Mouse (Mus musculus) cerebellum, adult (tissue): ENCODE measurements around the gene Gm17018.
A peak's percentile ranks its signal among the peaks of the same experiment; 100 is the strongest.

Source experiments
- ATAC-seq: cut with Nextera tagmentation; 2 replicates; pipeline ENCODE4 v1.9.2; 2017; ENCODE audit warnings: mild to moderate bottlenecking, moderate library complexity, mixed read lengths; ENCODE audit not compliant: insufficient number of reproducible peaks, low FRiP score, low TSS enrichment

Gene Gm17018

GRCm38 (mm10) chr19:45586850-45587249 lies 26.4 kb downstream of the Gm17018 start:
- no peak for ATAC-seq

- no peak for ATAC-seq
These were observed 27.3 kb downstream of the Gm17018 start for GRCm38 (mm10) chr19:45587509-45588292.

- ATAC-seq, result no peak
These were observed 29.3 kb downstream of the Gm17018 start for GRCm38 (mm10) chr19:45589761-45590160.

DNA sequence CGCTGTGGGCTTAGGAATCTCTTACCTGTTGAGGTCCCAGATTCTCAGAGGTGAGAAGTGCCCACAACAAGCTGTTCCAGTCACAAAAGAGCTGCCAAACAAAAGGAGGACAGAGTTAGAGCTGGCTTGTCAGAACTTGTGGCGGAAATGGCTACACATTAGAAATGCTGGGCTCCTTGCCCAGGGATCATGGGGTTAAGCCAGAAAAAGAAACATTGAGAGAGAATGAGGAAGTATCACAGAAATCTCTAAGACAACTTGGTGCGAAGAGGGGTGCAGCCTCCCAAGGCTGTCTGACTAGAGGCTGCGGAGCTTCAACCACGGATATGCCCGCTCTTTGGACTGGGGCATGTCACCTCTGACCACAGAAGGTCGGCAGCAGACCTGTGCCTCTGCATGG lies 31.3 kb downstream of the Gm17018 start:
- no peak for ATAC-seq

- ATAC-seq, result no peak
These were observed 32.5 kb downstream of the Gm17018 start for GRCm38 (mm10) chr19:45592916-45593315.

DNA sequence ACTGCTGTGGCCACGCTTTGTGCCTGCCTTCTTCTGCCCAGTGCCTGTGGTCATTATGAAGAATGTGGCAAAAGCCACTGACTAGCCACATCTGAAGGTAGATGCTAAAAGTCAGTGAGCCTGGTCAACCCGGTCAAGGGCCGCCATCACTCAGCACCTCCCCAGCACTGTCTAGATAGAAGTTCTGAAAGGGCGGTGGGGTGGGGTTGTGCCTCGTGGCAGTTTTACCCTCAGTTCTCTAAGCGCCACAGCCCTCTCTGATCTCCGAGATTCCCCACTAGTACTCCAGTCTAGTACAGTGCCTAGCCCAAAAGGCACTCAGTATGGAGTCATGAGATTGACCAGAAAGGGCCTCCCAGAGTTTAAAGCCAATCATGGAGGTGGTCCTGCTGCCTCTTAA lies 33.7 kb downstream of the Gm17018 start:
- ATAC-seq, result no peak

GRCm38 (mm10) chr19:45595481-45595880 lies 35.1 kb downstream of the Gm17018 start:
- ATAC-seq, result no peak

DNA sequence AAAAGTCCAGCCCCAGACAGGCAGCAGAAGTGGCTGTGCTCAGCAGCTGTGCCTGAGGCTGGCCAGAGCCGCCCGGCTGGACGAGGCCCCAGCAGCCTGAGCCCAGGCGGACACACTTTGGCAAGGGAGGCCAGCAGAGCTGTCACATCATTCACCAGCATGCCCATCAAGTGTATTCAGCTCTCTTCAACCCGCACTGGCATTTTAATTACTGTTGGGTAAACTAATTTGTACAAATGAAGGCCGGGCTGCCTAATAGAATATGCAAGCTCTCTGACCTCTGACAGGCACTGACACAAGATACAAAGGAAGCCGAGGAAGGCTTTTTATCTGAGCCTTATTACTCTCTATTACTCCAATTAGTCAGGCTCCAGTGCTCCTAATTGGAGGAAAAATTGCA lies 35.6 kb downstream of the Gm17018 start:
- ATAC-seq, result no peak

DNA sequence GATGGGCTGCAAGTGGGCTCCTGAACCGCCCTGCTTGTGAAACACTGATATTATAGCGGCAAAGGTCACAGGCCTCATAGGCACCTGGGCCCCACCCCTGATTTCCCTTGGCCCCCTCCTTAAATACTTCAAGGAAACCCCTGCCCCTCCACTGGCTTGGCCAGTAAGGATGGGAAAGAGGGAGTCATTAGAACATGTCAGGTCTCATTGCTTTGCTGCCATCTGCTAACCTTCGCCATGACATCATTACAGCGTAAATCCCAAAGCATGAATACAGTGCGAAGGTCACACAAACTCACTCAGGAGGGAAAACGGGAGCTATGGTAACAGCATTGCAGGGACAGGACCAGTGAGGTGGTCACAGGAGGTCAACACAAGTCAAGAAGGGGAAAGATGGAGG lies 36.0 kb downstream of the Gm17018 start:
- ATAC-seq, result no peak

DNA sequence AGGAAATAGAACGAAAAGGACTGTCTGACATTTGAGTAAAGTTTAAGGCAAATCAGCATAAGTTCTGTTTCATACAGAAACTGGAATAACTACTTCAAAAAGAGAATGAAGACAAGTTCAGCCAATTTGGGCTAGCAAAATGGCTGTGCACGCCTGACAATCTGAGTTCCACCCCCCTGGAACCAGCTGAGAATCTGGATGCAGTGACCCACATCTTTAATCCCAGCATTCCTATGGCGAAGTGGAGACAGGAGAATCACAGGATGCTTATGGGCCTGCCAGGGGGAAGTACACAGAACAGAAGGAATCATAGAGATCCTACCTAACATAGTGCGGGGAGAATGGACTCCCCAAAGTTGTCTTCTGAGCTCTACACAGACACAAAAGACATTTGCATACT lies 36.7 kb downstream of the Gm17018 start:
- ATAC-seq, result no peak

DNA sequence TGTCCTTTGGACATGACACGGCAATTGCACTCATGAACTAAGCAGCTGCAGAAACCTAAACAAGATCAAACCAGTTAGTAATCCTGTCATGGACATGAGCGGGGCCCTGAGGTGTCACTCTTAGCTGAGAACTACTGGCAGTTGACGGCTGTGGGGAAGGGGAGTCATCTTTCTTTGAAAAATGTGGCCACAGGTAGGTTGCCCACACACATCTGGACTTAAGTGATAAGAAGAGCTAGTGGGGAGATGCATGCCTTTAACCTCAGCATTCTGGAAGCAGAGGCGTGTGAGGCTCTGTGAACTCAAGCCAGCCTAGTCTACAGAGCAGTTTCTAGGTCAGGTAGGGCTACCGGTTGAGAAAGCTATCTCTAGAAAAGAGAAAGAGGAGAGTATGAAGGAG lies 42.2 kb downstream of the Gm17018 start:
- ATAC-seq, result no peak

DNA sequence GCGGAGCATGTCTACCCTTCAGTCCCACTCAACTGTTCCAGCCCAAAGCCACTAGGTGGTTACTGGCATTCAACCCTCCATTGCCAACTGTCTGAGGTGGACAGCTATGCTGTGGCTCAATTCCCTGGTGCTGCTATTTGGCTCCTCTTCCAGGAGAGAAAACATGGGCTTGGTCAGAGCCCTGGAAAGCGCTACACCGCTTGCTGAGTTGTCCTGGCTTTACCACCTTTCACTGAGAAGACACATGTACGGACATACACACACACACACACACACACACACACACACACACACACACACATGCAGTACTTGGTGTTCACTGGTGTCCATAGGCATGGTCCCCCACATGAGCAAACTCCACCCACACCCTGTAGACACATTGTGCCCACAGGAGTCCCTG lies 46.3 kb downstream of the Gm17018 start:
- no peak for ATAC-seq

GRCm38 (mm10) chr19:45607479-45607878 lies 47.1 kb downstream of the Gm17018 start:
- no peak for ATAC-seq

- ATAC-seq, result no peak
These were observed 48.4 kb downstream of the Gm17018 start for GRCm38 (mm10) chr19:45608648-45609339.

- ATAC-seq, result peak; percentile 80
These were observed 50.4 kb downstream of the Gm17018 start for GRCm38 (mm10) chr19:45610823-45611222.

DNA sequence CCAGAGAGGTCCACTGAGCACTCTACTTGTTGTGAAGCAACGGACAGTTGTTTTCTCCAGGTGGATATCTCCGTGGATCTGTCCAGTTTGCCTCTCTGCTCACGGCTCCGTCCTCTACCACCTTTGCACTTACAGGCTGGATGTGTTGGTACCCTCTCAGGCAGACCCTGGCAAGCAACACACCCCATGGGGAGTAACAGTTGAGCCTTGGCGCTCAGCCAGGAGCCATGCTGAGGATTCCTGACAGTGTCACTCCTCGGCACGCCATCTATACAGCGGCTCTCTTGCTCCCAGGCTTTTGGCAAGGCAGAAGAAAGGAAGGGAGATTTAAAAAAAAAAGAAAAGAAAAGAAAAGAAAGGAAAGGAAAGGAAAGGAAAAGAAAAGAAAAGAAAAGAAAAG lies 54.0 kb downstream of the Gm17018 start:
- ATAC-seq, result no peak

DNA sequence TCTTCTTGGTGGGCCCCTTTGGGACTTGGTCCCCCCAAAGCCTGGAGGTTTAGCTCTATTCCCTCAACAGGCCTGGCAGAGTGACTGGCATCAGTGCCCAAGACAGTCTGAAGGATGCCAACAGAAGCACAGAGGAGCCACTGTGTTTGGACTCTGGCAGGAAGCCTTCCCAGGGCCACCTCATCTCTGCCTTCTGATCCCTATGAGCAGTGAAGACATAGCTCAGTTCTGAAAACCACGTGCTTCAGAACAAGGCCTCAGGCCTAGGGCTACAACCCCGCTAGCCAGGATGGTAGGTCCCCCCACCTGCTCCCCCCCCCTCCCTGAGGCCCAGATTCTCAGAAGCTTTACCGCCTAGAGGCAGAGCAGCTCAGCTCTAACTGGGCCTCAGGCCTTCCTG lies 54.5 kb downstream of the Gm17018 start:
- no peak for ATAC-seq

DNA sequence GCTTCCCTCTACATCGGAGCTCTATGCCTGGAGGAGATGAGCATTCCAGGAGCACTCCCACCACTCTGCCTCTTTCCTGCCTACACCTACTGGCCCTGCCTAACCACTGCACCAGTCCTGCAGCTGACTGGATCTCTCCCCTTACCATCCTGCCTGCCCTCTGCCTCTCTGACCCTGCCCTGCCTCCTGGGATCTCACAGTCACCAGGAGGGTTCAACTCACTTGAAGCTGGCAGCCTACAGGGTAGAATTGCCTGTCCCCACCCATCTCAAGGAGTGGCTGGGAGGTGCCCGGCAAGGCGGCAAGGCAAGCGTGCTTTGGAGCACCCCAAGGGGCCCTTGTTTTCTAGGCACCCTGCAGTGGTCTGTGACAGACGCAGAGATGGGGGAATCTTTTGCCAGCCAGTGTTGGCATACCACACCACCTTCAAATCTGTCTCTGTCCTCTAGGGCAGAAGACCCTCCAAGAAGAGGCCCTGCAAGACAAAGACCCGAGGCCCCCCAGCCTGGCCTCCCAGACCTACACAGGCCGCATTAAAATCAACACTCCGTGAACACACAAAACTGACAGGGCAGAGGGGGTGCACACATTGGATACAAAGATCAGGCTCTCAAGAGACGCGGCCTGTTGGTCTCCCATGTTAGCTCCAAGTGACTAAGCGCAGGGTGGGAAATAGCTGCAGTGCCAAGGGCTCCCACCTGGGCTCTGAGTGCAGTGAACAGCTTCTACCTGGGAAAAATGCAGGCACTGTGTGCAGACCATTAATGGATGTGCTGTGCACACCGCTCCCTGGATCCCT lies 55.2 kb downstream of the Gm17018 start:
- ATAC-seq, result no peak

DNA sequence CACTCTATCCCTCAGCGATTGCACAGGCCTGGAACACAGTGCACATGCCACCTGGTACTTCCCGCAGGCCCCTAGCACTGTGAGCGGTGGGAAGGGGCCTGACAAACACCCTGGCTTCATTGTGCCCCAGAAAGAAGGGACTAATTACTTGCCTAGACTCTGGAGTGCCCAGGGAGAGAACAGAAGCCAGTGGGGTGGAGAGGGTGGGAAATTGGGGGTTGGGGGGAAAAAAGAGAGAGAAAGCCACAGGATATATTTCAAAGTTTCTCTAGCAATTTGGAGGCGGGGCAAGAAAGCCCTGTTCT lies 55.8 kb downstream of the Gm17018 start:
- ATAC-seq, result no peak

DNA sequence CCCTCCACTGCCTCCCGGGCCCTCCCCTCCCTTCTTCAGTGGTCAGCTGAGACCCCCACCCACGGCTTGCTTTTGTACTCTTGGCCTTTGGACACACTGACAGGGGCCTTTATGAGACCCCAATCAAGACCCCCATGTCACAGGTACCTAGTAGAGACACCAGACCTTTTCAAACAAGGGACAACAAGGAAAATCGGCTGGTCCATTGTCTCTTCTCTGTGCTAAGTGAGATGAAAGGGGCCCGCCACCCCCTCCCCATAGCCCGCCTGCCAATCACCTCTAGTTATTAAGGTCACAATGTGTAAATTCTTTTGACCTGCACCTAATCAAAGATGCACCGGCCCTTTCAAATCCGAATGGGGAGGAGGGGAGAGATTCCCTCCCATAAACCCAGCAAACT lies 56.3 kb downstream of the Gm17018 start:
- no peak for ATAC-seq

DNA sequence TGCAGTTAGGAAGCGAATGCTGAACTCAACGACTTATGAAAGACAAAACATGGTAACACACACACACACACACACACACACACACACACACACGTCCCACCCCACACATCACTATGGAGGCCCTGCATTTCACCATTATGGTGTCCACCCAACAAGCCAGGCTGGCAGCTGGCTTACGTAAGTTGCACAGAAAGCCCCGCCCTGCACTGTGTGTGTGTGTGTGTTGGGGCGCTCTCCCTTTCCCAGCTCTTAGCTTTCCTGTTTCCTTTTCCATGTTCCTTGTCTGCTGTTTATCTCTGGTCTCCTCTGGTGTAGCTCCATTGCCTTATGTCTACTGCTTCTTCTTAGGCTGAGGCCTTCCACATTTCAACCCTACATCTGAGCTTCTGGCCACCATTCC lies 57.8 kb downstream of the Gm17018 start:
- ATAC-seq, result no peak
